8 mouse cellular contexts compared by ENCODE assay signal in genomic region chr2:75610602-75611001, GRCm38 (mm10). TPM values are rescaled to one million over a fixed set of nuclear protein-coding genes. Genes with fewer than 3 reads are reported as not detected.
A peak's percentile ranks its signal among the peaks of the same experiment; 100 is the strongest.
DNase-seq lines count a peak whose midpoint lies in the region; ATAC-seq and TF ChIP-seq lines count a peak whose summit lies in the region.
"Not testable (repeated sequence)": the region's sequence is repeated elsewhere in the genome, so short reads cannot be mapped to it uniquely, and the experiment has no call there.

No protein-coding gene starts in this region.

- H3K4me3 ChIP-seq in ES-Bruce4 (ENCODE audit: low read depth, low read length); intestine, postnatal 0 days (ENCODE audit: low read depth, low read length); lung, embryonic 14.5 days (ENCODE audit: low read depth, low read length); stomach, embryonic 16.5 days (replicated peaks; ENCODE audit: low read length): not testable (repeated sequence)

- not testable (repeated sequence) for ATAC-seq in intestine, postnatal 0 days; lung, embryonic 14.5 days (ENCODE audit: insufficient read depth); stomach, embryonic 16.5 days (ENCODE audit: insufficient read depth, low FRiP score)

- WGBS in intestine, postnatal 0 days: 76% methylated on average over 7 of the region's 7 CpGs
- WGBS in lung, embryonic 14.5 days: 83% methylated on average over 7 of the region's 7 CpGs
- WGBS in stomach, embryonic 16.5 days: 77% methylated on average over 7 of the region's 7 CpGs

- peak overlapping the region; percentile 1; the same call in 1 of the 2 replicates for H3K27ac ChIP-seq in ES-Bruce4 (ENCODE audit: insufficient read depth, low read length)
- not testable (repeated sequence) for H3K27ac ChIP-seq in intestine, postnatal 0 days (ENCODE audit: low read depth, low read length); lung, embryonic 14.5 days (ENCODE audit: low read depth)
- peak overlapping the region; percentile 77; the same call in 1 of the 2 replicates for H3K27ac ChIP-seq in stomach, embryonic 16.5 days (ENCODE audit: low read length)

- TF ChIP-seq CTCF in ES-Bruce4 (IDR thresholded peaks at IDR 0.05; ENCODE audit: low read depth, low read length): not testable (repeated sequence)
- TF ChIP-seq CTCF in brain, embryonic 14.5 days (IDR thresholded peaks at IDR 0.05; ENCODE audit: borderline replicate concordance, extremely low read depth, insufficient read depth, insufficient read length): peak; percentile 13; the same call in 1 of the 2 replicates
- peak; percentile 57 for TF ChIP-seq CTCF in intestine, postnatal 0 days (IDR thresholded peaks at IDR 0.05; ENCODE audit: low read depth)
- peak; percentile 38 for TF ChIP-seq CTCF in lung, embryonic 14.5 days (IDR thresholded peaks at IDR 0.05; ENCODE audit: low read depth)

- H3K27me3 ChIP-seq in ES-Bruce4 (ENCODE audit: control insufficient read depth, insufficient read depth, low read length, poor library complexity, severe bottlenecking); intestine, postnatal 0 days (replicated peaks; ENCODE audit: control insufficient read depth, insufficient read depth, low read length); lung, embryonic 14.5 days (ENCODE audit: insufficient read depth, low read length); stomach, embryonic 16.5 days (ENCODE audit: control insufficient read depth, insufficient read depth, low read length): not testable (repeated sequence)

- DNase-seq in 416B (ENCODE audit: low read depth): peak; percentile 54
- peak; percentile 67 for DNase-seq in NIH3T3 (ENCODE audit: low read depth)
- DNase-seq in brain, embryonic 14.5 days (ENCODE audit: low read depth): not testable (repeated sequence)
- peak; percentile 79 for DNase-seq in heart, adult 11 months
- peak; percentile 51 for DNase-seq in lung, embryonic 14.5 days

- not testable (repeated sequence) for H3K4me1 ChIP-seq in ES-Bruce4 (ENCODE audit: control insufficient read depth, insufficient read depth, low read length); intestine, postnatal 0 days (replicated peaks; ENCODE audit: control insufficient read depth, insufficient read depth, low read length); lung, embryonic 14.5 days (ENCODE audit: insufficient read depth)
- peaks cover 39% of the 10 kb centered on the region for H3K4me1 ChIP-seq in stomach, embryonic 16.5 days (ENCODE audit: control insufficient read depth, insufficient read depth, low read length)

- not testable (repeated sequence) for TF ChIP-seq POLR2A in ES-Bruce4 (IDR thresholded peaks at IDR 0.05; ENCODE audit: insufficient read depth, low read length); brain, embryonic 14.5 days (IDR thresholded peaks at IDR 0.05; ENCODE audit: borderline replicate concordance, extremely low read depth, insufficient read depth, insufficient read length, poor library complexity, severe bottlenecking)

- H3K36me3 ChIP-seq in ES-Bruce4 (ENCODE audit: control insufficient read depth, insufficient read depth, low read length, poor library complexity, severe bottlenecking); intestine, postnatal 0 days (ENCODE audit: control insufficient read depth, insufficient read depth); lung, embryonic 14.5 days (ENCODE audit: insufficient read depth); stomach, embryonic 16.5 days (ENCODE audit: control insufficient read depth, insufficient read depth, low read length): not testable (repeated sequence)

- H3K4me2 ChIP-seq in intestine, postnatal 0 days (replicated peaks; ENCODE audit: low read depth); lung, embryonic 14.5 days; stomach, embryonic 16.5 days (ENCODE audit: low read depth, low read length): not testable (repeated sequence)

- H3K9ac ChIP-seq in ES-Bruce4 (ENCODE audit: low read depth, poor library complexity, severe bottlenecking): peak overlapping the region; percentile 23; the same call in 1 of the 2 replicates
- H3K9ac ChIP-seq in intestine, postnatal 0 days (ENCODE audit: low read depth, low read length); lung, embryonic 14.5 days; stomach, embryonic 16.5 days (ENCODE audit: low read length): not testable (repeated sequence)

- not testable (repeated sequence) for H3K9me3 ChIP-seq in ES-Bruce4 (replicated peaks; ENCODE audit: control insufficient read depth, insufficient read depth, low read length, poor library complexity, severe bottlenecking); intestine, postnatal 0 days (ENCODE audit: control insufficient read depth); lung, embryonic 14.5 days (ENCODE audit: low read depth, low read length); stomach, embryonic 16.5 days (replicated peaks; ENCODE audit: control insufficient read depth, low read length)

- TF ChIP-seq EP300 in ES-Bruce4 (IDR thresholded peaks at IDR 0.05; ENCODE audit: insufficient read depth, low read depth, low read length): not testable (repeated sequence)

RNA-seq across cellular contexts. Expression of gene Hnrnpa3, which starts 48.5 kb away (rescaled TPM):
- polyA plus RNA-seq in ES-Bruce4 (2011; ENCODE audit: insufficient read depth, insufficient read length, low read depth, missing spikeins): 775 and 839 TPM in 2 replicates
- 311 and 481 TPM in 2 replicates for polyA plus RNA-seq in brain, embryonic 14.5 days (2012; rRNA removed)
- polyA plus RNA-seq in intestine, postnatal 0 days (2015; fragmentation: Nextera tagmentation; extraction: Ambion mirVana): 149 and 151 TPM in 2 replicates
- polyA plus RNA-seq in lung, embryonic 14.5 days (2014; fragmentation: Nextera tagmentation; extraction: Ambion mirVana): 302 and 305 TPM in 2 replicates
- polyA plus RNA-seq in stomach, embryonic 16.5 days (2015; fragmentation: Nextera tagmentation; extraction: Ambion mirVana): 194 and 260 TPM in 2 replicates
